Mouse (Mus musculus): Measurements from ENCODE around the gene Cept1.
A peak's percentile ranks its signal among the peaks of the same experiment; 100 is the strongest.
"Not testable (repeated sequence)": the region's sequence is repeated elsewhere in the genome, so short reads cannot be mapped to it uniquely, and the experiment has no call there.

Cept1 gene

GRCm38 (mm10) chr3:106547171-106547923, at the start of gene Cept1, which contains the start of gene Dram2:
TSS of gene Cept1 (minus strand) at chr3:106547802.
TSS of gene Dram2 (plus strand) at chr3:106547798.
- DNase-seq (ENCODE audit: low spot score in 2 of 2) = peak; percentile 95 to 97

- DNase-seq (ENCODE audit: low spot score in 2 of 2) = not testable (repeated sequence)
These were observed 46.0 kb upstream of the Cept1 start for GRCm38 (mm10) chr3:106593631-106594030.

GRCm38 (mm10) chr3:106579296-106579695, 31.7 kb upstream of the Cept1 start:
- DNase-seq (ENCODE audit: low spot score in 2 of 2) = no peak

GRCm38 (mm10) chr3:106573191-106573590, 25.6 kb upstream of the Cept1 start:
- DNase-seq (ENCODE audit: low spot score in 2 of 2) = no peak

GRCm38 (mm10) chr3:106565876-106566275, 18.3 kb upstream of the Cept1 start:
- DNase-seq (ENCODE audit: low spot score in 2 of 2) = no peak

DNA sequence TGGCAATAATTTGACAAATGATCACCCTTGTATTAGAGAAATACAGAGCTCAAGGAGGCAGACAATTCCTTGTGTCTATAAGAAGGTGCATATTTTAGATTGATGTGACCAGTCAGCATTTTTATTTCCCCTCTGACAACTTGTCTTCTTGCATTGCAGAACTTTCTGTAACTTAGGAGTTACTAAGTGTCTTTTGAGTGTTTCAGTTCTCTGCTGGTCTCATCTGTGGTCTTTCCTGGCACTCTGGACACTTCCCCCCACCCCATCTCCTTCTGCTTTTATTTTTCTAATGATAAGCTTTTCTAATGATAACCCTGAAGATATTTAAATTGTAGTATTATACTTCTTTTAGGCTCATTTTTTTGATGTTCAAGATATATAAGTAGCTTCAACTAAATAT, 10.7 kb upstream of the Cept1 start:
- DNase-seq (ENCODE audit: low spot score in 2 of 2) = no peak

- no peak for DNase-seq (ENCODE audit: low spot score in 2 of 2)
These were observed 8.2 kb upstream of the Cept1 start for GRCm38 (mm10) chr3:106555743-106556250.

- no peak for DNase-seq (ENCODE audit: low spot score in 2 of 2)
These were observed 5.8 kb upstream of the Cept1 start for GRCm38 (mm10) chr3:106553411-106553810.

DNA sequence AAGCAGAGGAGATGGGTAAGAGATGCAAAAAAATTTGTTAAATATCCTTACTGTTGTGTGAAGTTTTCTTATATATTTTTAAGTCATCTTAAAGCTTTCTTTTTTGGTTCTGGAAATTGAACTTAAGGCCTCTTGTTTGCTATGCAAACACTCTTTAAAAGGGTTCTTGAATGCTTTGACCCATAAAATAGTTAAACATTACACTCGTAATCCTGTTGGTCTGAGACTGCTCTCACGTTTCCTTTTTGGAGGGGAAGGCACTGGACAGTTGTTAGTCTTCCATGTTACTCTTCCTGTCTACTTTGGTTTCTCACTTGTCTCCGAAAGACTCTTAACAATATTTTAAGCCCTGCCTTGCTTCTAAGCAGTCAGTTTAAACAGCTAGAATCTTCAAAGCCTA, 1.4 kb upstream of the Cept1 start:
- no peak for DNase-seq (ENCODE audit: low spot score in 2 of 2)

DNA sequence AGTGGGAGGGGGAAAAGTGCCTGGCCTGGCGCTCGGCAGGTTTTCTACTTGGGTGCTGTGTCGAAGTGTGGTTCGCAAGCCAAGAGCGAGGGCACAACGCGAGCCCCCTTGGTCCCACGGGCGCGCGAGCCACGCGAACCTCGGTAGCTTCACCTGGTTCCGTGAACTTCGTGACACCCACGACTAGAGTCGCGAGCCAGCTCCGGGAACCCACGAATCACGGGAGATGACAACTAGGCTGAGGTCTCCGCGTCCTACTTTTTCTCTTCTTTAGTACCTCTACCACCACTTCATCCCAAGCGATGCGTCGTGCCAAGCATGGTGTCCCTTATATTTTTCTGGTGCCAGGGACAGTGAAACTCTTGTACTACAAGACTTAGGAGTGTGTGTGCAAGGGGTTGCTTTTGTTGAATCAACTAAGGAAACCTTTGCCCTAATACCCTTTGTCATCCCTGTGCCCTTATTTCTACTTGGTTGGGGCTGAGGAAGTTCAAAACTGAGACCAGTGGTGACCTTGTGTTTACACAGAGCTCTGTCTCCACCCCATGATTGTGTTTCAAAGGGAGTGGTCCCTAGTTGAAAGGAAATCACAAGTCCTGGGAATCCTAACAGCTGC, 430 bp upstream of the Cept1 start:
- DNase-seq (ENCODE audit: low spot score in 2 of 2) = no peak

DNA sequence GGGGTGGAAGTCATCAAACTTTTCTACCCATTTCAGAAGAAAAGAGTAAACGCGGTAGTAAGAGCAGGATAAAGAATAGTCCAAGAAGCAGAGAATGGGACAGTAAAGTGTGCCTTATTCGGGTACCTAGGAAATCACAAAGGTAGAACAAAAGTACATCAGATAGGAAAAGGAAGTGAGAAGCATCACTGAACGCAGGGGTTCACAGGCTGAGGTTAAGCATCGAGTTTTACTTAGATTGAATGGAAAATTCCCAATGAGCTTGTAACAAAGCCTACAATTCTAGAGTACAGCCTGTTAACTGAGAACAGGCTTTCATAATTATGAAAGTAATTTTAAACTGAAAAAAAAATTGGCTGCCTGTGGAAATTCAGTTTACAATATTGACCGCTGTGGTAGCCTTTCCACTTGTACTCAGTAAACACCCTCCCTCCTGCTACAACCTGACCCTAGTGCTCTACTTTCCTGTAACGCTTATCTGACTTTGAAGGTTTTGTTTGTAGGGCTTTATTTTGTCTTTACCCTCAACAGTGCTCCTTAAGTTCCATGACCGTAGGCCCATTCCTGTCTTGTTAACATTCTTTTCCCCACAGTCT, 2.8 kb downstream of the Cept1 start:
- DNase-seq (ENCODE audit: low spot score in 2 of 2) = no peak

DNA sequence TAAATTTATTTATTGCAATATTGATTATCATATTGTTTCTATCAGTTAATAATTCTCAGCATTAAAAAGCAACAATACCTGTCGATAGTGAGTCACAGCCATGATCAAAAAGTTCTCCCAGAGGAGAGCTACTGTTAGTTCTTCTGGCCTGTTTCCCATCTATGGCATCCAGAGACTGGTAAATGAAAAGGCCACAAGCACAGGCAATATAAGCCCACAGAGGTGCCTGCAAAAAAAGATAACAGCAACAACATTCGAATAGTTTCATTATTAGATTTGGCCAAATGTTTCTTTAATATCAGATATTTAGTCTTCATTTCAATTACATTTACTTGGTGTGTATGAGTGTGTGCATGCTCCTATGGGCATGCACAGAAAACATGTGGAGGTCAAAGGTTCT, 14.3 kb downstream of the Cept1 start:
- DNase-seq (ENCODE audit: low spot score in 2 of 2) = no peak

DNA sequence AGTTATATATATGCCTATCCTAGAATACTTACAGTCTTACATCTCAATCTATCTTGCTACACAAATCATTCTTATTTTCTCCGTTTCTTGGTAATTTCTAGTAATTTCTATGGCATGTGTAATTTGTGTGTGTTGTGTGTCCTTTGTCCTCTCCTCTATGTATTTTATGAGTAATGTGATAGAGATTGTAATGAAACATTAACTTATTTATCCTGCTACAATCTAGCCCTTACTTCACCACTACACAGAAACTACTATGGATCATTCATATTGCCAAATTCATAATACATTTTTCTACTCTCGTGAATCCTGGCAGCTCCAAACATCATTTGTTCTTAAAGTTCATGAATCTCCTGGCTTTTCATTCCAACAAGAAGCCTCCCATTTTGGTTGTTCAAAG, 19.6 kb downstream of the Cept1 start:
- DNase-seq (ENCODE audit: low spot score in 2 of 2) = no peak

- DNase-seq (ENCODE audit: low spot score in 2 of 2) = no peak
These were observed 21.2 kb downstream of the Cept1 start for GRCm38 (mm10) chr3:106526411-106526810.

DNA sequence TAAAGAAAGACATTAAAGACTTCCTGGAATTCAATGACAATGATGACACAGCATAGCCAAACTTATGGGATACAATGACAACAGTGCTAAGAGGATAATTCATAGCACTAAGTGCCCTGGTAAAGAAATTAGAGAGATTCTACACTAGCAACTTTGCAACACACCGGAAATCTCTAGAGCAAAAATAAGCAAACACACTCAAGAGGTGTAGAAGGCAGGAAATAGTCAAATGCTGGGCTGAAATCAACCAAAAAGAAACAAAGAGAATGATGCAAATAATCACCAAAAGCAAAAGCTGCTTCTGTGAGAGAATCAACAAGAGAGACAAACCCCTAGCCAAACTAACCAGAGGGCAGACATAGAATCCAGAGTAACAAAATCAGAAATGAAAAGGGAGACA, 24.9 kb downstream of the Cept1 start:
- no peak for DNase-seq (ENCODE audit: low spot score in 2 of 2)

DNA sequence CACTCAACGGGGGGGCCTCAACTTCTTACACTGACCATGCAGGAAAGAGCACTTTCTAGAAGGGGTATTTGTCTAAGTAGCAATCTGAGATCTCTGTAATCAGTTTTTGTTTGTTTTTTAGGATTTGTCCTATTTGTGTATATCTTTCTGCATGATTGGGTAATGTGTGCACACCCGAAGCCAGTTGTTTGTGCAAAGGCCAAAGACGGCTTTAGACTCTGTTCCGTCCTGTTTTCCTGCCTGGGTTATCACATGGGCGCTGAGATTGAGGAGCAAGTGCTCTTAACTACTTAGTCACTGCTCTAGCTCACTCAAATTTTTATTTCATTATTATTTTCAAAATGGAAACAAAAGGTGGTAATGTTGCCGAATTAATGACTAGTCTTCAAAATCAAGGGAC, 32.6 kb downstream of the Cept1 start:
- DNase-seq (ENCODE audit: low spot score in 2 of 2) = no peak

GRCm38 (mm10) chr3:106510669-106511068, 36.9 kb downstream of the Cept1 start:
- no peak for DNase-seq (ENCODE audit: low spot score in 2 of 2)

- no peak for DNase-seq (ENCODE audit: low spot score in 2 of 2)
These were observed 44.7 kb downstream of the Cept1 start for GRCm38 (mm10) chr3:106502892-106503291.

GRCm38 (mm10) chr3:106500510-106500909, 47.1 kb downstream of the Cept1 start:
- no peak for DNase-seq (ENCODE audit: low spot score in 2 of 2)

DNA sequence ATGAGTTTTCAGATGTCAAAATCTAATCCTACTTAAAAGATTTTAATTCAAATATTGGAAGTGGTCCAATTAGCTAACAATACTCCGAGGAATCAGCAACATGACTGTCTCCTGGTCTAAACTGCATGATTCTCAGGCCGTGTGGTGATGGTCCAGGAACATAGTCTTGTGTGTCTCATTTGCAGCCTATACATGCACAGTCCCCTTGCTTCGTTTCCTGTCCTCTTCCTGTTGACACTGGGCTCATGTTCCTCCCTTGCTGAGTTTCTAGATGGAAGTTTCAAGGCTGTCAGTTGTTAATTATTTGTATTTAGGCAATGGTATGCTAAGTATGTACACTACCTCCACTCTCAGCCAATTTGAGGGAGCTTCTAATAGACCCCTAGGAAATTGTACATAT, 50.6 kb downstream of the Cept1 start:
- no peak for DNase-seq (ENCODE audit: low spot score in 2 of 2)

DNA sequence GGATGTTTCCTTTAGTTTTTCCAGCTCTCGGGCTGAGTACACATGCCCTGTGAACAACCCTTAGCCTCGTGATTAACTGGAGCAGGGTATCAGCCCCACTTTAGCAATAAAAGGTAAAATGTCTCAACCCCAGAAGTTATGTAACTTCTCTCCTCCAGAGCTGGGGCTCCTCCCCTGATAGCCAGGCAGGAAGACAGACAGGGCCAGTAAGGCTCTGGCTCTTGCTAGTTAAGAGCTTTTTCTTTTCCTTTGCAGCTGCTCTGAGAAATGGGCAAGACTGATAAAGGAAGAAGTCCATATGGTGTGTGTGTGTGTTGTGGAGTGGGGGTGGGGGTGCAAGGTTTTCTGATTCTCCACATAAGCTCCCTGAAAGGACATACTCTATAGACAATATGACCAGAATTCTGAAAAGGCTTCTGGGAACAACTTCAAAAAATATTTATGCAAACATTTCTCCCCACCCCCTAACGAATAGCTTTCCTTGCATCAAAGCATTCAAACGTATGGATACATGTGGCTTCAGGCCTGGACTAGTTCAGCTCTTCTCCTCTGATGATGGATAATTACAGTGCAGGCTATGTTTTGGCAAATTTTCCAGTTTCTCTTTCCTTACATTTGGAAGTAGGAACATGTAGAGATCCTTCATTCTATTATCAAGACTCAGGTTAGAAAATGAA, 51.4 kb downstream of the Cept1 start:
- DNase-seq (ENCODE audit: low spot score in 2 of 2) = peak; percentile 28 to 46

DNA sequence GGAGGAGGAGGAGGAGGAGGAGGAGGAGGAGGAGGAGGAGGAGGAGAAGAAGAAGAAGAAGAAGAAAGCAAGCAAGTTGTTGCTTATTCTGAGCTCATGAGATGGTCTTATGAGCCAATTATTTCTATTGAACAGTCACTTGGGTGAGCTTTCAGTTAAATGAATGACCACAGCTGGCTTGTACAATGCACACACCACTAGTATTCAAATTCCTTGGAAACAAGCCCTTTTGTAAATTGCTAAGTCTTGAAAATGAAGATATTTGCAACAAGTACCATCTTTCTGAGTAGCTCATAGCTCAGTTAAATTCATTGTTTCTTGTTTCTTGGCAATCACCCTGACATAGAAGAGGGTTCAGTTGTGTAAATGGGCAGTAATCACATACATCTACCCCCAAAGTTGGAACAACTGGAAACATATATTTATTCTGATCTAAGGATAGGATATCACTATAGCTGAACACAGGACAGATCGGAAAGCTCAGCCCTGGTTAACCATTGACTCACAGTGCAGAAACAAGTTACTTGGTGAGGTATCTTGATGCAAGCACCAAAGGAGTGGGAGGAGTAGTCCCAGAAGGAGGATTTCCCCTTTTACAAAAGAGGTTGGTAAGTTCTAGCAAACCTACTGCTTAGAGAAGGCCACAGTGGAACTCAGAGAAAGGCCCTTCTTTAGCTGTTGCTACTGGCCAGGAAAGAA, 52.1 kb downstream of the Cept1 start:
- no peak for DNase-seq (ENCODE audit: low spot score in 2 of 2)

Data from right cerebral cortex, postnatal 10 days (tissue).